Mouse (Mus musculus) heart, embryonic 13.5 days (tissue): Measurements from ENCODE around the gene Unc119. TPM values are rescaled to one million over a fixed set of nuclear protein-coding genes. Genes with fewer than 3 reads are reported as not detected.

Experiments
- ATAC-seq: fragments of 200-750 bp; cut with Nextera tagmentation; 2 replicates; pipeline ENCODE4 v1.8.0; 2017; ENCODE audit warnings: moderate TSS enrichment; ENCODE audit not compliant: insufficient number of reproducible peaks, low FRiP score, low TSS enrichment; ENCODE audit errors: extremely low read depth
- H3K27ac ChIP-seq: fragments of 300-500 bp; sonication (generic); replicated peaks from 2 replicates; pipeline ENCODE4 v1.5.1; 2015; ENCODE audit warnings: moderate library complexity, mild to moderate bottlenecking, inconsistent platforms
- H3K27me3 ChIP-seq: fragments of 300-500 bp; sonication (generic); replicated peaks from 2 replicates; pipeline ENCODE4 v1.6.1; 2015; ENCODE audit warnings: mild to moderate bottlenecking, inconsistent platforms
- H3K36me3 ChIP-seq: fragments of 300-500 bp; sonication (generic); 2 replicates; pipeline ENCODE4 v1.6.1; 2015; ENCODE audit warnings: mild to moderate bottlenecking, inconsistent platforms
- H3K4me1 ChIP-seq: fragments of 300-500 bp; sonication (generic); 2 replicates; pipeline ENCODE4 v1.6.1; 2015; ENCODE audit warnings: inconsistent platforms
- H3K4me2 ChIP-seq: fragments of 300-500 bp; sonication (generic); 2 replicates; pipeline ENCODE4 v1.6.1; 2015; ENCODE audit warnings: inconsistent platforms, mild to moderate bottlenecking, moderate library complexity
- H3K4me3 ChIP-seq: fragments of 300-500 bp; sonication (generic); 2 replicates; pipeline ENCODE4 v1.5.1; 2015; ENCODE audit warnings: moderate library complexity, mild to moderate bottlenecking, inconsistent platforms
- H3K9ac ChIP-seq: fragments of 300-500 bp; sonication (generic); 2 replicates; pipeline ENCODE4 v1.6.1; 2015; ENCODE audit warnings: inconsistent platforms, mild to moderate bottlenecking, moderate library complexity
- H3K9me3 ChIP-seq: fragments of 300-500 bp; sonication (generic); 2 replicates; pipeline ENCODE4 v1.6.1; 2016; ENCODE audit warnings: inconsistent platforms
- WGBS: fragments of 180-500 bp; shearing (Covaris S2); methylation state at CpG from one replicate; pipeline ENCODE4 v1.1.7; 2015; ENCODE audit warnings: mixed read lengths; 5-methylcytosine and 5-hydroxymethylcytosine counted together
- polyA plus RNA-seq: library from polyadenylated mRNA; unstranded; fragments of >200 nt; fragmentation: Nextera tagmentation; extraction: Ambion mirVana; gene quantifications from 2 replicates; pipeline ENCODE4 v1.2.1, GENCODE M21; 2015

Unc119 gene
- polyA plus RNA-seq, 1 experiment from 2014 or later, result 42.8 TPM

GRCm38 (mm10) chr11:78344890-78345715 lies 1.8 kb downstream of the Unc119 start:
- H3K4me1 ChIP-seq, result peaks cover 57% of the 10 kb centered on the region
- peak overlapping the region; percentile 94 for H3K4me2 ChIP-seq
- H3K9me3 ChIP-seq, result no peaks in the 10 kb centered on the region
- 31% methylated on average over 8 of the region's 8 CpGs for WGBS
- peaks cover 34% of the 10 kb centered on the region for H3K36me3 ChIP-seq
- peak overlapping the region; percentile 94 for H3K4me3 ChIP-seq
- H3K27me3 ChIP-seq, result no peaks in the 10 kb centered on the region
- peak overlapping the region; percentile 88 for H3K27ac ChIP-seq
- H3K9ac ChIP-seq, result peak overlapping the region; percentile 96
- ATAC-seq, result no peak

GRCm38 (mm10) chr11:78345801-78346200 lies 2.5 kb downstream of the Unc119 start:
- Histone ChIP-seq H3K9ac (peak overlapping the region; percentile 96), H3K36me3 (peaks cover 27% of the 10 kb centered on the region), H3K27me3 (no peaks in the 10 kb centered on the region), H3K4me3 (no peak overlapping the region), H3K27ac (peak overlapping the region; percentile 88), H3K9me3 (no peaks in the 10 kb centered on the region), H3K4me1 (peaks cover 59% of the 10 kb centered on the region), H3K4me2 (peak overlapping the region; percentile 94; the same call in 1 of the 2 replicates)
- WGBS, result 60% methylated on average over 7 of the region's 7 CpGs
- ATAC-seq, result no peak

GRCm38 (mm10) chr11:78346326-78347069 lies 3.2 kb downstream of the Unc119 start:
- peaks cover 59% of the 10 kb centered on the region for H3K4me1 ChIP-seq
- 77% methylated on average over 6 of the region's 6 CpGs for WGBS
- no peaks in the 10 kb centered on the region for H3K9me3 ChIP-seq
- no peak for ATAC-seq
- 0 out of 2 replicates have a peak overlapping the region, but pooled peaks have one; percentile 18 for H3K27ac ChIP-seq
- H3K4me3 ChIP-seq, result no peak overlapping the region
- peak overlapping the region; percentile 42; the same call in 1 of the 2 replicates for H3K9ac ChIP-seq
- H3K36me3 ChIP-seq, result peaks cover 20% of the 10 kb centered on the region
- H3K4me2 ChIP-seq, result no peak overlapping the region
- no peaks in the 10 kb centered on the region for H3K27me3 ChIP-seq

GRCm38 (mm10) chr11:78347070-78347754 lies 3.9 kb downstream of the Unc119 start:
- Histone ChIP-seq H3K4me1 (peaks cover 59% of the 10 kb centered on the region), H3K36me3 (peaks cover 19% of the 10 kb centered on the region)
- 91% methylated on average over 10 of the region's 10 CpGs for WGBS

GRCm38 (mm10) chr11:78347908-78348307 lies 4.6 kb downstream of the Unc119 start:
- peaks cover 55% of the 10 kb centered on the region for H3K4me1 ChIP-seq
- H3K36me3 ChIP-seq, result peaks cover 19% of the 10 kb centered on the region
- 81% methylated on average over 8 of the region's 9 CpGs for WGBS
- ATAC-seq, result no peak
- no peak overlapping the region for H3K4me3 ChIP-seq
- no peak overlapping the region for H3K27ac ChIP-seq
- no peak overlapping the region for H3K4me2 ChIP-seq
- no peak overlapping the region for H3K9ac ChIP-seq
- H3K9me3 ChIP-seq, result no peaks in the 10 kb centered on the region
- no peaks in the 10 kb centered on the region for H3K27me3 ChIP-seq

More at GRCm38 (mm10) chr11:78347070-78347754, 3.9 kb downstream of the Unc119 start:
- H3K4me2 ChIP-seq, result no peak overlapping the region
- H3K4me3 ChIP-seq, result no peak overlapping the region
- no peak for ATAC-seq
- no peak overlapping the region for H3K9ac ChIP-seq
- H3K27ac ChIP-seq, result no peak overlapping the region
- no peaks in the 10 kb centered on the region for H3K27me3 ChIP-seq
- H3K9me3 ChIP-seq, result no peaks in the 10 kb centered on the region

- Histone ChIP-seq H3K9ac (peak overlapping the region; percentile 1; the same call in 1 of the 2 replicates), H3K4me3 (no peak overlapping the region), H3K27ac (no peak overlapping the region), H3K9me3 (no peaks in the 10 kb centered on the region), H3K4me2 (no peak overlapping the region), H3K27me3 (no peaks in the 10 kb centered on the region), H3K36me3 (peaks cover 19% of the 10 kb centered on the region), H3K4me1 (peaks cover 53% of the 10 kb centered on the region)
- no peak for ATAC-seq
- 61% methylated on average over 7 of the region's 7 CpGs for WGBS
Measured at GRCm38 (mm10) chr11:78348474-78348873, 5.2 kb downstream of the Unc119 start.

- Histone ChIP-seq H3K4me2 (no peak overlapping the region), H3K9me3 (no peaks in the 10 kb centered on the region), H3K4me1 (peaks cover 43% of the 10 kb centered on the region), H3K4me3 (no peak overlapping the region), H3K27ac (peak overlapping the region; percentile 49), H3K36me3 (peaks cover 19% of the 10 kb centered on the region), H3K27me3 (no peaks in the 10 kb centered on the region), H3K9ac (peak overlapping the region; percentile 33; the same call in 1 of the 2 replicates)
- ATAC-seq, result no peak
- WGBS, result 65% methylated on average over 4 of the region's 4 CpGs
Measured at GRCm38 (mm10) chr11:78349441-78350358, 6.4 kb downstream of the Unc119 start.

GRCm38 (mm10) chr11:78353081-78353480 lies 9.8 kb downstream of the Unc119 start:
- H3K9me3 ChIP-seq, result no peaks in the 10 kb centered on the region

GRCm38 (mm10) chr11:78354905-78355304 lies 11.6 kb downstream of the Unc119 start:
- Histone ChIP-seq H3K4me2 (no peak overlapping the region), H3K36me3 (no peaks in the 10 kb centered on the region), H3K27ac (no peak overlapping the region), H3K9ac (no peak overlapping the region), H3K4me3 (no peak overlapping the region), H3K9me3 (no peaks in the 10 kb centered on the region), H3K4me1 (peaks cover 3% of the 10 kb centered on the region), H3K27me3 (peaks cover 25% of the 10 kb centered on the region)
- no peak for ATAC-seq
- 54% methylated on average over 6 of the region's 6 CpGs for WGBS

More at GRCm38 (mm10) chr11:78353081-78353480, 9.8 kb downstream of the Unc119 start:
- Histone ChIP-seq H3K27ac (no peak overlapping the region), H3K4me2 (no peak overlapping the region), H3K36me3 (peaks cover 11% of the 10 kb centered on the region), H3K4me1 (peaks cover 17% of the 10 kb centered on the region), H3K4me3 (no peak overlapping the region), H3K27me3 (peaks cover 11% of the 10 kb centered on the region; the same call in 1 of the 2 replicates), H3K9ac (no peak overlapping the region)
- 65% methylated on average over 1 of the region's 1 CpGs for WGBS
- ATAC-seq, result no peak

GRCm38 (mm10) chr11:78355471-78356238 lies 12.4 kb downstream of the Unc119 start:
- peaks cover 25% of the 10 kb centered on the region for H3K27me3 ChIP-seq
- no peak overlapping the region for H3K4me3 ChIP-seq
- no peak for ATAC-seq
- H3K9ac ChIP-seq, result no peak overlapping the region
- H3K27ac ChIP-seq, result no peak overlapping the region
- H3K36me3 ChIP-seq, result no peaks in the 10 kb centered on the region
- no peaks in the 10 kb centered on the region for H3K4me1 ChIP-seq
- 32% methylated on average over 4 of the region's 4 CpGs for WGBS
- H3K9me3 ChIP-seq, result no peaks in the 10 kb centered on the region
- H3K4me2 ChIP-seq, result no peak overlapping the region
